Mouse (Mus musculus): Measurements from ENCODE around the gene Bcor.

The Bcor gene

GRCm38 (mm10) chrX:12067851-12068510 lies 92.2 kb downstream of the Bcor start:
- DNase-seq (ENCODE audit: extremely low spot score, low spot score): no peak

- DNase-seq (ENCODE audit: extremely low spot score, low spot score): no peak
Observed at GRCm38 (mm10) chrX:12067031-12067430, 93.1 kb downstream of the Bcor start.

GRCm38 (mm10) chrX:12065782-12066181 lies 94.4 kb downstream of the Bcor start:
- no peak for DNase-seq (ENCODE audit: extremely low spot score, low spot score)

- DNase-seq (ENCODE audit: extremely low spot score, low spot score): no peak
Observed at GRCm38 (mm10) chrX:12062932-12063260, 97.3 kb downstream of the Bcor start.

GRCm38 (mm10) chrX:12062121-12062931 lies 97.8 kb downstream of the Bcor start:
- DNase-seq (ENCODE audit: extremely low spot score, low spot score): no peak

- no peak for DNase-seq (ENCODE audit: extremely low spot score, low spot score)
Observed at GRCm38 (mm10) chrX:12060848-12061247, 99.3 kb downstream of the Bcor start.

GRCm38 (mm10) chrX:12057210-12057609 lies 102.9 kb downstream of the Bcor start:
- no peak for DNase-seq (ENCODE audit: extremely low spot score, low spot score)

GRCm38 (mm10) chrX:12053315-12053914 lies 106.7 kb downstream of the Bcor start:
- no peak for DNase-seq (ENCODE audit: extremely low spot score, low spot score)

- no peak for DNase-seq (ENCODE audit: extremely low spot score, low spot score)
Observed at GRCm38 (mm10) chrX:12052651-12053050, 107.5 kb downstream of the Bcor start.

- no peak for DNase-seq (ENCODE audit: extremely low spot score, low spot score)
Observed at GRCm38 (mm10) chrX:12048721-12049120, 111.4 kb downstream of the Bcor start.

GRCm38 (mm10) chrX:12048166-12048565 lies 112.0 kb downstream of the Bcor start:
- DNase-seq (ENCODE audit: extremely low spot score, low spot score): no peak

- DNase-seq (ENCODE audit: extremely low spot score, low spot score): no peak
Observed at GRCm38 (mm10) chrX:12047223-12047911, 112.8 kb downstream of the Bcor start.

- DNase-seq (ENCODE audit: extremely low spot score, low spot score): no peak
Observed at GRCm38 (mm10) chrX:12046676-12047075, 113.5 kb downstream of the Bcor start.

GRCm38 (mm10) chrX:12043352-12043751 lies 116.8 kb downstream of the Bcor start:
- DNase-seq (ENCODE audit: extremely low spot score, low spot score): no peak

GRCm38 (mm10) chrX:12041453-12041852 lies 118.7 kb downstream of the Bcor start:
- DNase-seq (ENCODE audit: extremely low spot score, low spot score): no peak

GRCm38 (mm10) chrX:12014726-12015464 lies 145.3 kb downstream of the Bcor start:
- no peak for DNase-seq (ENCODE audit: extremely low spot score, low spot score)

GRCm38 (mm10) chrX:12010660-12011059 lies 149.5 kb downstream of the Bcor start:
- no peak for DNase-seq (ENCODE audit: extremely low spot score, low spot score)

GRCm38 (mm10) chrX:12009046-12009445 lies 151.1 kb downstream of the Bcor start:
- DNase-seq (ENCODE audit: extremely low spot score, low spot score): no peak

GRCm38 (mm10) chrX:12007832-12008540 lies 152.2 kb downstream of the Bcor start:
- no peak for DNase-seq (ENCODE audit: extremely low spot score, low spot score)

GRCm38 (mm10) chrX:12006882-12007753 lies 153.0 kb downstream of the Bcor start:
- peak; percentile 75 for DNase-seq (ENCODE audit: extremely low spot score, low spot score)
